Mouse (Mus musculus): Measurements from ENCODE around the gene Stx17.

The Stx17 gene

DNA sequence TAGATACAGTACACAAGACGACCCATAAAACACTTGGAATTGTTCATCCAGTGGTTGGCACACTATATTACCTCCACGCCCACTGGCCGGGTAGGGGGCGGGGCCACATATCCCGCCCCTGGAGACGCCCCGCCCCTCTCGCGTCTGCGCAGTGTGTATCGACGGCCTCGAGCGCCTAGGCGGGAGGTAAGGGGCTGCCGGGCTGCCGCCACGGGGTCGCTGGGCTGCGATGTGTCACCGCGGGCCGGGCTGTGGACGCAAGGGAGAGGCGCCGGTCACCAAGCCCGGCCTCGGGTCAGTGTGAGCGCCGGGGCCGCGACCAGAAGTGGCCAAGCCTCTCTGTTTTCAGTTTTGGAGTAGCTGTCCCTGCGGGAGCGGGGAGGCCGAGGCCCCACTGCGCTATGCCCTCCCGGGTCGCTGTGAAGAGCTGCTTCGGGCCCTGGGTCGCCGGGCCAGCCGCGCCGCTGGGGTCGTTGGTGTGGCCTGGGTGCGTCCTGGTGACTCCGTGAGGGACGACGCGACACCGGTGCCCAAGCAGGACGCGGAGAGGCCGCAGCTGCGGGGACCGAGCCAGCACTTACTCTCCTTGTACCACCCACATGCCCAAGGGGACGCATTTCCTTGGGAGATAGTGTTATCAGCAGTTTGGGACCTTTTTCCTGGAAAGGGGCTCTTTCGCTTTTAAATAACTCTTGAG, at the start of gene Stx17:
Gene Stx17, plus strand, starts transcription at position 143 of the 697 bp plus-strand sequence.
- DNase-seq, result peak; percentile 82 to 86

DNA sequence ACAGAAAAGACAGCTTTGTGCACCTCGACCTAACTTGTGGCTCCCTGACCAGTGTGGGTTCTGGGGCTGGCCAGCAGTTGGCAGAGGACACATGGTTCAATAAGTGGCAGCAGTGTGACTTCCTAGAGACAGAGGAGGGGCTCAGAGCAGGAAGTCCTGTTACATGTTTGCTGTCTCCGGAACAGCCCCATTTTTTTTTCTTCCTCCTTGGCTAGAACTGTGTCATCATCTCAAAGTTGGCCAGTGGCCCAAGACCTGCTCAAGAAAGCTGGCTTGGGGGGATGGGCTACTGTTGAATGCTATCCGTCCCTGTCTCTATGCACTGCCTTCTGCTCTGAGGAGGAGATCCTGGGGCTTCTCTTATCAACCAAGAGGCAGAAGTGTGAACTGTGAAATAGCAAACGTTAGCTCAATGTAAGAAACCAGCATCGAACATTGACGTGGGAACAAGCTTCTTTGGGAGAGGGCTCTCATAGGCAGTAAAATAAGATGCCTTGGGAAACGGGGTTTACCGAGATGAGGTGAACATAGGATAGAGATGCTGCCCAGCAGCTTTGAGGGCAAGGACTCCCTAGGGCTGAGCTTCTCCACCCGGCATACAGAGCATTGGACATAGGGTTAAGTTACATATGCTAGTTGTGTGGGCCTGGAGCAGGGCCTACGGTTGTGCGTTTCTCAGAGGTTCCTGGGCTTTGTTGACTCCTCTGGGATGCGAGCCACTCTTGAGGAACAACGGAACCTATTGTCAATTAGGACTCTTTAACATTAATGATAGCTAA, 47.8 kb upstream of the Stx17 start:
- peak; percentile 10 to 44 for DNase-seq

DNA sequence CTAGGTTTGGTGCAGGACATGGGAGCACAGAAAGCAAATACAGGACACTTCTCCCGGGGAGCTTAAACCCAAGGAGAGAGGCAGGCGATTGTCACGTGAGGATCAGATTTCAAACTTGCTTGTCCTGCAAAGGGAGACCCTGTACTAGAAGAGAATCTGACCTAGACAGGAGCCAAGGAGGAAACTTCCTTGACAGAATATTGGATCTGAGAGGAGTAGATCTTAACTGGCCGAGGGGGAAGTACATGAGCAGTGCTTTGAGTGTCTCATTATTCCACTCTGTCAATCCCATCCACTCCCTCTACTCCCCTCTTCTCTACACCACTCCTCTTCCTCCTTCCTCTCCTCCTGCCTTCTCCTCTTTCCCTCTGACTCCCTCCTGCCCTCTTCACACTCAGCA, 46.5 kb upstream of the Stx17 start:
- DNase-seq, result no peak

DNA sequence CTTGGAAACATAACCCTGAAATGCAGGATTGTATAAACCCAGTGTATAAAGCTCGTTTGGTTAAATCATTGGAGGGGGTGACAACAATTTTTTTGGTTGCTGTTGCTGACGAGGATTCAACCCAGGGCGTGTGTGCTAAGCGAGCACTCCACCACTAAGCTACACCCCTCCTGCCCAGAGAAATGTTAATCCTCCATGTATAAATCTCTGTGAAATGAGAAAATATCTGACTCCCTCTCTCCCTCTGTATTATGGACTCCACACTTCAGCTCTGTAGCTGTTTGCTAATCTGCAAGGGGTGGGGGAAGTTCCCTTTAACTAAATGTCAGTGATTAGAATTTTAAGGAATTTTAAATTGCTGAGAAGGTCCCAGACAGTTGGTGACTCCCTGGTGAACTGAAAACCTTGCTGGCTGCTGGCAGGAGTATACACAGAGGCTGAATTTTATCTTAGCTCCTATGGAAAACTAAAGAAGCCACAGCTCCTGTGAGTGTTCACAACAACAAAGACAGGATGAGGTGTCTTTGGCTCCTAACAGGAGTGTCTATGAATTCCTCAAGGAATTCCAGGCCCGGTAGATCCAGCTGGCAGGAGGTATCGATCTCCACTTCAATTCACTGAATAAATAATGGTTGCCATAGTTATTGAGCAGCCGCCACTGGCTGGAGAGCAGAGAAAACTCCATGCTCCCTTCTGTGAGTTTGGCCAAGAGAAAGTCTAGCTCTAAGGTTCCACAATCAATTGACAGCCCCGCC, 45.3 kb upstream of the Stx17 start:
- DNase-seq, result no peak

DNA sequence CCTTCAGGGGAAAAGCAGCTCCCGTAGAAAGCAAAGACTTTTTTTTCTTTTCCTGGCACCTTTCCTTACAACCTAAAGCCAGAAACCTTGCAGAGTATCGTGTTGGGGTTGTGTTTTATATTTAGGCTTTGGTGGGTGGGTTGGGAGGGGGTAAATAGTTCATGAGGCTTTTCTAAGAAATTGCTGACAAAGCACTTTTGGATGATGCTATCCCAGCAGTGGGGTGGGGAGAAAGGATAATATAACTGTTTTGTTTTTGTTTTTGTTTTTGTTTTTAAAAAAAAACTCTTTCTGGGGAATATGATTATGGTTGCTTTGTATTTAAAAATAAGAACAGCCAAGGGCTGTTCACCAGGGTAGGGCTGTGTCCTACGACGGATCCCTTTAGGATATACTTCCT, 41.3 kb upstream of the Stx17 start:
- DNase-seq, result no peak

DNA sequence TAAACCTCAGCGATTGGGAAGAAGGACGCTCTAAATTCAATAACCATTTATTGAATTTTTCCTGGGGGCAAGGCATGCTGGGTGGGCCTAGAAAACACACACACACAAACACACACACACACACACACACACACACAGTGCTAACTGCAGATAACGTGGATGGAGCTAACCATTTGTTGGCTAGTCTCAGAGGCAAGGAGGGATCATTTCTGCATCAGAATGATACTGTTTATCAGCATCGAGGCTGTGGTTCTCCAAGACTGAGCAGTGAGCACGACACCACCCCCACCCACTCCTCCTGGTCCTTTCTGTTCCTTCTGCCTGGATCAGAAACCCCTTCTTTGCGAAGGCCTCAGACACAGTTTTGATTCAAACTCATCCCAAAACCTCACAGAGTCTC, 38.1 kb upstream of the Stx17 start:
- DNase-seq, result no peak

DNA sequence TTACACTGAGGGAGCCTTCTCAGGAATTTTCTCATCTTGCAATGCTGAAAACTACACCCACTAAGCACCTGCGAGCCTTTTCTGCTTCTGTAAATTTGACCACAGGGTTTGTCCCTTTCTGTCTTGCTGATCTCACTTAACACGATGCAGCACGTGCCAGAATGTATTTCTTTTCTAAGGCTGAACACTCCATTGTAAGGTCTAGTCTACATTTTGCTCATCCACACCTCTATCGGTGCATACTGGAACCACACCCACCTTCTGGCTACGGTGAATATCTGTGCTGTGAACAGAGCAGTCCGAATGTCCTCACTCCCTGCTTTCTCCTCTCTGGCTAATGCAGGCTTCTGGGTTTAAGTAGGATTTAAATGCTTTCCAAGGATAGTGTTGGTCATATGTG, 37.2 kb upstream of the Stx17 start:
- no peak for DNase-seq

DNA sequence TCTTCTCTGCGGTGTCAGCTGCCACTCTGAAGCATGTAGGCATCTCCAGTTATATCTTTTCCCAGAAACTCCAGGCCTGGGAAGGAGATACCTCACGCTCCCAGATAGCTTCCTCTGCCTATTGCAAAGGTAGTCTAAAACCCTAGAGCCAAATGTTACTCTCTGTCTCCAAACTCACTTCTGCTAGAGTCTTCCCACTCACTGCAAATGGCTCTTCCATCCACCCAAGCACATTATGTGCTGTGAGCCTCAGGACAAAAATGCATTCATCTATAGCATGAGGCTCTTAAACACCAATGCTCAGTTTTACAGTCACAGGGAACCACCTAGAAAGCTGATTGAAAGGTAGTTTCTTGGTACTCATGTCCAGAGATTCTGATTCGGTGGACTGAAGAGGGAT, 31.5 kb upstream of the Stx17 start:
- DNase-seq, result no peak

DNA sequence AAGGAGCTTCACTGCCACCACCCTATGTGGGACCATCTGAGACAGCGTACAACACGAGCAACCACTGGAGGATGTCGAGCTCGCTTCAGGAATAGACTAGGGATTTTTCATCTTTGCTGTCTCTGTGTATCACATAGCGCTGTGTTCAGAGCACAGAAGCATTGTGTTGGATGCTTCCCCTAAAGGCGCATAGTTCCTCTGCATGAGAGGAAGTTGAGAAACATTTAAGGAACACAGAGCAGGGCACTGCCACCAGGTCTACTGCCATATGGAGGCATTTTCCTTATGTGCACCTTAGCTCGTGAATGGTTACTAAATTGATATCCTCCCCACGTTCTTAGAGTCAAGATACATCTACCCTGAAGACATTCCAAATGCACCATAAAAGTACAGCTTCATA, 24.5 kb upstream of the Stx17 start:
- no peak for DNase-seq

DNA sequence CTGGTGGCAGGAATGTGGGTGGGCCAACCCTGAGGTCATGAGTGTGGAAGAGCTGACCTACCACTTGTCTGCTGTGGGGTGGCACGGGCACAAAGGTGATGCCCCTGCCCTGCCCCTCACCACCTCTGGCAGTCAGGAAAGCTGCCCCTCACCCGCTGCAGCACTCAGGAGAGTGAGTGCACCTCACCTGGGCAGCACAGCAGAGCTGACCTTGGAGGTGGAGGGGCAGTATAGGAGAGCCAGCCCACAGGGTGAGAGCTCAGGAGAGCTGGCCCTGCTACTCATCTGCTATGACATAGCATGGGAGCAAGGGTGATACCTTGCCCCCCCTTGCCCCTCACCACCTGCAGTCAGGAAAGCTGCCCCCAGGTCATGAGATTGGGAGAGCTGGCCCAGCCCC, 22.7 kb upstream of the Stx17 start:
- DNase-seq, result no peak

DNA sequence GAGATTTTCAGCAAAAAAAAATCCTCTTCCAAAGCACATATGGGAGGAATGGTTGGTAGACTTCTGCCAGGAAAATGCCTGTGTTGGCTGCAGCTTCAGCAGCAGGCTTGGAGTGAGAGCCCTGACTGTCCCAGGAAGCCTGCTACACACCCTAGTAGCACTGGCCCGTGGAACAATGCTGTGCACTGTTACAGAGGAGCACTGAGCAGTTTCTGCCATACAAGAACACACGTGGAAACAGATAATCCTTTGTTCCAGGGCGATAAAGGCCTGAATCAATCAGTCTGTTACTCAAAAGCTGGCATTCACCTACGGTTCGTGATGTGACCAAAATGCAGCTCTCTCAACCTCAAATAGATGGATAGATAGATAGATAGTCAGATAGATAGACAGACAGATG, 19.3 kb upstream of the Stx17 start:
- DNase-seq, result no peak

DNA sequence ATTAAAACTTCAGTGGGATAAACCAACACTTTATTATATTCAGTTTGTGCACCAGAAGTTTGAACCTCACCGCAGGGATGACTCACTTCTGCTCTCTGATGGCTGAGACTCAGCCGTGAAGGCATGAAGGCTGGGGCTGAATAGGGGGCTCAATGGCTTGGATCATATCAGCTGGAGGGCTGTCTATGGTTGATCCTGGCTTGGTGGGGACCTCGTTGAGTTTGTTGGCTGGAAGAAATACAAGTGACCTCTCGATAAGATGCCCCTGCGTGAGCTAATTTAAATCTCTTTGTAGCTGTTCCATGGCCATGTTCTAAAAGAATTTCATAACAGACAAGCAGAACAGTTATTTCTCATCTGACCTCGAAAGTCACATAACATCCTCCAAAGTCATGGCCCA, 17.6 kb upstream of the Stx17 start:
- DNase-seq, result no peak

DNA sequence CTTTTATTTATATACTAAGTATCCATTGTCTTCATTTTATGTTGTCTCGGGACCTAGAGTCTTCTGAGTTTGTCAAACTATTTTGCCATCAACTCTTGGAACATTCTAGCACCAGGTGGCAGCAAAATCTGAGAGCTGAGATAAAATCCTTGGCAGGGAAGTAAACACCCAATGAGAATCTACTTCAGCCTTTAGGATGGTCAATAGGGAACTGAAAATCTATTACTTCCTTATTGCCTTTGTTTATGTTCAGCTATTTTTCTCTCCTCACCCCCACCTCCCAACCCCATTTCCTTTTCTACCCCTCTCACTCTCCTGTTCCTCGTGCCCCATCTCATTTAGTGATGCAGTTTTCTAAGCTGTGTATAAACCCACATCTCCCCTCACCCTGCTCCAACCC, 16.1 kb upstream of the Stx17 start:
- DNase-seq, result no peak

DNA sequence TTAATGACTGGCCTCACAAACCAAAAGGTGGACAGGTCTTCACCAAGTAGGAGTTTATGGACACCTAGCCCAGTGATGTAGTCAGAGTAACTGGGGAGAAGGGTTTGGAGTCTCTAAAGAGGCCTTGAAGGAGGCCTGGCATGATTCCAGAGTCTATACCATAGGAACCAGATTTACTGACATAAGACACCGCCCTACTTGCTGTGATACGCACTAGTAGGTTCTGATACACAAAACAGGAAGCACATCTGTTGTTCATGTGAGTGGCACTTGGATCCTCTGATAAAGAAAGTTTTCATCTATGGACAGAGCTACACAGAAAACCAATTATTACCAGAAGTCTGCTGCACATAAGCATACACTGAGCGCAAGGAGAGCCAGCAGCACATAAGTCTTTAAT, 14.4 kb upstream of the Stx17 start:
- DNase-seq, result no peak

DNA sequence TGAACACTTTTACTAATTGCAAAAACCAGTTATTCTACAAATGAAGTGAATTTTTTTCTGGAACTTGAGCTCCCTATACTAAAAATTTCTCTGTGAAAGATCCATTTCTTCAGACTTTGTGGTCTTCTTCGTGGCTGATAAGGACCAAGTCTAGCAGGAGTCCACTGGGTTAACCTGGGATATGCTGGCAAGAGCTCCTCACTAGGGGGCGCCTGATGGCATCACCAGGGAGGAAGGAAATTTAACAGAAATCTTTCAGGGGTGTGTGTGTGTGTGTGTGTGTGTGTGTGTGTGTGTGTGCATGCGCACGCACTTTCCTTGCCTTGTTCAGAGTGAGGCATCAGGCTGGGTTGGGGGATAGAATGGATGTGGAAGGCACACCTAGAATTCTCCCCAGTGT, 8.5 kb upstream of the Stx17 start:
- peak; percentile 32 to 50 for DNase-seq

DNA sequence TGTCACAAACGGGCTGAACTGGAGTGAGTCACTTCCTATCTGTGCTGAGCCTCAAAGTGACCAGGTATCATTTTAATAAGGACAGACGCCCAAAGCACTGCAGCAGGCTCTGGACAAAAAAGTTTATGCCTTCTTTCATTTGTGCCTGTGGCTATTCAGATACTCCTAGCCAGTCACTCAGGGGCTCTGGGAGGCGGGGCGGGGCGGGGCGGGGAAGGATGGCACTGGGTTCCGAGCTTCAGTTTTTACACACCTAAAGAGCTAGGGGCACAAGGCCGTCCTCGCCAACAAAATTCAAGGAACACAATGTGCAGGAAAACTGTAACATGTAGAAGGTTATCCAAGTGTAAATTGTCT, 321 bp upstream of the Stx17 start:
- DNase-seq, result peak in 1 of 2 experiments; percentile 26

DNA sequence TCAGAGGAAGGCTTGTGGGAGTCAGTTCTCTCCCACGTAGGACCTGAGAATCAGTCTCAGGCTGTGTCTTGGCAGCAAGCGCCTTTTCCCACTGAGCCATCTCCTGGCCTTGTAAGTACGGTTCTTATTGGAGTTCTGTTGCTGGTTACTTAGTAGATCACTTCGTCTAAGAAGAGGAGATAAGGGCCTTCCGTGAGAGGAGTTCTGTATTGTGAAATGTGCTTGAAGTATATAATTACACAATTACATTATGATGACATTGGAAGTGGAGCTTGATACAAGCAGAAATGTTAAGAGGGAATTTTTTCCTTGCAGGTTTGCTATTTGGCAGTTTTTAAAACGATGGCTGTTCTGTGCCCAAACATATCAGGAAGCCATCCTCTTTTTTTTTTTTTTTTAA, 5.6 kb downstream of the Stx17 start:
- peak; percentile 12 to 29 for DNase-seq

DNA sequence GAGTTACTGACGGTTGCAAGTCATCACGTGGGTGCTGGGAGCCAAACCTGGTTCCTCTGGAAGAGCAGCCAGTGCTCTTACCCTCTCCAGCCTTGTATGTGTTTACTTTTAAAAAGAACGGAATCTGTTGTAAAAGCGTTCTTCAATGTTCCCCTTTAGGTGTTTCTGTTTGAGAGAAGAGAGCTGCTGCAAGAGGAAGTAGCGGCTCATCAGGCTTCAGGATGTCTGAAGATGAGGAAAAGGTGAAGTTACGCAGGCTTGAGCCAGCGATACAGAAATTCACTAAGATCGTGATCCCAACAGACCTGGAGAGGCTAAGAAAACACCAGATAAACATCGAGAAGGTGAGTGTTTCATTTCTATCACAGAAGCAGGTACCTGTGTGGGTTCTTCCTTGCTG, 6.9 kb downstream of the Stx17 start:
- DNase-seq, result no peak

DNA sequence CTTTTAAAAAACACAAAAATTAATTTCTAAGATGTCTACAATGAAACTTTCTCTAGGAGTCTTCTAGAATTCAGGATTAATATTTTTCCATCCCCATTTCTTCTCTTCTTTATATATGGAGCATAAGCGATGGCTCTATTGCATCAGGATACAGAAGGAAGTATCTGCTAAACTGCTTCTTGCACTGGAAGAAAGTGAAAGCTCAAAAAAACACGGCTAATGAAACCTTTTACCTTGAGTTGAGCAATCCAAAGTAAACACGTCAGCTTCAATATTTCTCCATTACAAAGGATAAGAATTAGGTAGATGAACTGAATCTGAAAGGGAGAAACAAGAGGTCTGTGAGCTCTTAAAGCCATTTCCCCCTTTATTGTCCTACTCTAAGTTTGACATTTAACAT, 8.0 kb downstream of the Stx17 start:
- DNase-seq, result no peak

DNA sequence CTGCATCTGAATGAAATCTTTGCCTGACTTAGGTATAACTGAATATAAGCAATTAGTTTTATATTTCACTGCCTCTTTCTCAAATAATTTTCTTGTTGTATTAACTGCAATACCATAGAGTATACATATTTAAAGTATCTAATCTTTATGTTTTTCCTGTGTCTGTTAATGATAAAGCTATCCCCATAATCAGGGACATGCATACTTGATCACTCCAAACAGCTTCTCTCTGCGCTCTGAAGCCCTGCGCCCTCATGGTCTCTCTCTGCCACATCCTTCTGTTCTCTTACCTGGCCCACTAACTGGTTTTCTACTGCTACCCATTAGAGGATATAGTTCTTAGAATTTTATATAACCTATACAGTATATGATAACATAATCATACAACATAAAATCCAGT, 24.8 kb downstream of the Stx17 start:
- DNase-seq, result no peak

DNA sequence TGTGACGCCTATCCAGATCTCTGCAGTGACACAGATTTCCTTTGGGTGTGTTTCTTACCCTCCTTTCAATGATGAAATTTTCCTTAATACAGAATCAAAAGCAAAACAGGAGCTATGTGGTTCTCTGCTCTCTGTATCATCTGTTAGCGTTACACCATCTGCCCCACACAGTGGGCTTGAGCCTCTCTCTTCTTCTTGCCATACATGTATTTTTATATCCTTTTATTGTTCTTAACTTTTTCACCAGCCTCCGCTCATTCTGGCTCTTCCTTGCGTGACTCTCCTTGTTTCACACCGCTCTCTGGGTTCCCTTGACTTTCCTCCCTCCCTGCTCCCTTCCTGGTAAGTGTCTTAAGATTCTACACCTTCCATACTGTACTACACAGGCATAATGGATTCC, 28.5 kb downstream of the Stx17 start:
- DNase-seq, result no peak

DNA sequence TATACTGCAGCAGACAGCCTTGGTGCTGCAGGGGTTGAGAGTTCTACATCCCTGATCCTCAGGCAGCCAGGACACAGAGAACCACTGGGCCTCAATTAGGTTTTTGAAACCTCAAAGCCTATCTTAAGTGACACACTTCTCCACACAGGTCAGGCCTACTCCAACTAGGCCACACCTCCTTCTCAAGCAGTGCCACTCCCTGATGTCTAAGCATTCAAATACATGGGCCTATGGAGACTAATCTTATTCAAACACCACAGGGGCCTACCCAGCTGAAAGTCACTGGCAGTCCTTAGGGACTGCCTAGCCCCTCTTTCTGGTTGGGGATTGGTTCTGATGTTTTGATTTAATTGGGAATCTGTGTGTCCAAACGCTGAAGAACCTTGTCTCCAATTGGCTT, 31.1 kb downstream of the Stx17 start:
- peak; percentile 26 to 39 for DNase-seq

DNA sequence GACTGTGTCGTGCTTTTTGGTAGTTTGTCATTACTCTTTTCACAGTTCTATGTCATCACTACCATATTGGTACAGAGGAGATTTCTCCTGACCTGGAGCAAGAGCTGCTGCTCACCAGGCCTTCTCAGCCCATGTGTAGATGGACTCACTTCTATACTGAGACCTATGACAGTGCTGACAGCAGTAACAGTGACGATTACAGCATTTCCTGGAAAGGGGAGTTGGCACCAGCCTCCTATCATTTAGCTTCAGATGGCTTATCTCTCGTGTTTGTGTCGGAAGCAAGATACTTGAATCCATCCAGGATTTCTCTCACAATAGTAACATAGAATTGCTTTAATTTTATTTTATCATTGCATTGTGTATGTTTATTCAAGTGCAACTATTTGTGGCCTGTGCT, 35.7 kb downstream of the Stx17 start:
- DNase-seq, result no peak

DNA sequence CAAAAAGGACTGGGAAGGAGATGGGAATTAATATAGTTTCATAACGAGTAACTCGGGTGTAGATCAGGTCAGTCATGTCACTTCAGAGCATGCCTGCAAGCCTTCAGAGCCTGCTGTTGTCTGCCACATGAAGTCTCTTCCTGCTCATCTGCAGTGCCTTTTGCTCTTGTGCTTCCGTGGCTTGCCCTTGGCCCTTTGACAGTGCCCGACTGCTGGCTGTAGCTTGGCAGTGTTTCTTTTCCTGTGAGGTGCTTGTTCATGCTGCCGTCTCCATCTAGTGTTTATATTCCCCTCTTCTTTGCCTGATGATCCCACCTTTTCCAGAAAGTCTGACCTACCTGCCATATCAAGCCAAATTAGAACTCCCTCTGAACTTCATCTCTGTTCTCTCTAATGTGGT, 39.1 kb downstream of the Stx17 start:
- no peak for DNase-seq
